Mouse (Mus musculus) olfactory bulb, adult 2 months (tissue): ENCODE data around the gene Wdr35.

Experiments
- CTCF ChIP-seq: fragments of 200-500 bp; IDR thresholded peaks from 2 replicates; pipeline ENCODE4 v1.5.1; 2012; ENCODE audit warnings: low read depth, mild to moderate bottlenecking, low read length, moderate library complexity; ENCODE audit not compliant: insufficient read depth
- POLR2A ChIP-seq: fragments of 200-500 bp; IDR thresholded peaks from 2 replicates; pipeline ENCODE4 v1.6.1; 2012; ENCODE audit warnings: mild to moderate bottlenecking, low read depth, low read length, moderate library complexity; ENCODE audit not compliant: insufficient read depth

- TF ChIP-seq CTCF, result no peak
- no peak for TF ChIP-seq POLR2A
Measured at GRCm38 (mm10) chr12:9016376-9016775, 42.7 kb downstream of the Wdr35 start.
